Mouse (Mus musculus): Measurements from ENCODE around the gene Mmgt2. TPM values are rescaled to one million over a fixed set of nuclear protein-coding genes. Genes with fewer than 3 reads are reported as not detected.
A peak's percentile ranks its signal among the peaks of the same experiment; 100 is the strongest.

Gene Mmgt2
- polyA plus RNA-seq, 1 experiment = 47.5 TPM

GRCm38 (mm10) chr11:62608826-62609675 lies 39.4 kb upstream of the Mmgt2 start:
- no peak overlapping the region for H3K27ac ChIP-seq (ENCODE audit: control insufficient read depth, insufficient read depth, low read length)
- TF ChIP-seq POLR2A (IDR thresholded peaks at IDR 0.05; ENCODE audit: control insufficient read depth, extremely low read depth, insufficient read depth, low read length, poor library complexity) (no peak), CTCF (IDR thresholded peaks at IDR 0.05; ENCODE audit: borderline replicate concordance, control insufficient read depth, extremely low read depth, insufficient read depth, low read length, poor library complexity) (no peak)
- H3K27me3 ChIP-seq (ENCODE audit: control insufficient read depth, insufficient read depth, low read length) = no peaks in the 10 kb centered on the region
- 0 out of 2 replicates have a peak, but pooled peaks cover 3% of the 10 kb centered on the region for H3K4me1 ChIP-seq (replicated peaks; ENCODE audit: control insufficient read depth, insufficient read depth, low read length)
- WGBS = 59% methylated on average over 10 of the region's 10 CpGs
- H3K36me3 ChIP-seq (ENCODE audit: control insufficient read depth, insufficient read depth, low read length) = peaks cover 31% of the 10 kb centered on the region
- no peak overlapping the region for H3K4me3 ChIP-seq (ENCODE audit: control insufficient read depth, insufficient read depth, low read length)
- no peak for DNase-seq

DNA sequence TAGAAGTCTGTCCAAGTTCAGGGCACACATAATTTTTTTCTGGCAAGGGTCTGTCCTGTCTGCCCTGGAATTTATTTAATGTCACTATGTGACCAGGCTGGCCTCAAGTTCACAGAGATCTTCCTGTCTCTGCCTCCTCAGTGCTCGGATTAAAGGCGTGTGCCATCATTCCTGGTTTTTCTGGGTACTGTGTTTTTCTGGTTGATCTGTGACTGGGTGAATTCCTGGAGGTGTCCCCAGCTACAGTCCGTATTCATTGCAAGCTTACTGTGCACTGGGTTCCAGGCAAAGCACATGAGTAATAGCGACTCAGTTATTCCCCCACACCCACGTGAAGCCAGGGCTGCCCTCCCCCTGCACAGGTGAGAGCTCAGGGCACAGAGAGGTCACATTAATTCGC lies 38.2 kb upstream of the Mmgt2 start:
- no peak overlapping the region for H3K4me3 ChIP-seq (ENCODE audit: control insufficient read depth, insufficient read depth, low read length)
- WGBS = 93% methylated on average over 6 of the region's 6 CpGs
- no peaks in the 10 kb centered on the region for H3K4me1 ChIP-seq (replicated peaks; ENCODE audit: control insufficient read depth, insufficient read depth, low read length)
- H3K36me3 ChIP-seq (ENCODE audit: control insufficient read depth, insufficient read depth, low read length) = peaks cover 18% of the 10 kb centered on the region
- no peaks in the 10 kb centered on the region for H3K27me3 ChIP-seq (ENCODE audit: control insufficient read depth, insufficient read depth, low read length)
- TF ChIP-seq CTCF (IDR thresholded peaks at IDR 0.05; ENCODE audit: borderline replicate concordance, control insufficient read depth, extremely low read depth, insufficient read depth, low read length, poor library complexity) (no peak), POLR2A (IDR thresholded peaks at IDR 0.05; ENCODE audit: control insufficient read depth, extremely low read depth, insufficient read depth, low read length, poor library complexity) (no peak)
- no peak for DNase-seq
- no peak overlapping the region for H3K27ac ChIP-seq (ENCODE audit: control insufficient read depth, insufficient read depth, low read length)

- WGBS = 98% methylated on average over 10 of the region's 10 CpGs
- Histone ChIP-seq H3K4me3 (ENCODE audit: control insufficient read depth, insufficient read depth, low read length) (no peak overlapping the region), H3K4me1 (replicated peaks; ENCODE audit: control insufficient read depth, insufficient read depth, low read length) (no peaks in the 10 kb centered on the region), H3K27ac (ENCODE audit: control insufficient read depth, insufficient read depth, low read length) (no peak overlapping the region), H3K36me3 (ENCODE audit: control insufficient read depth, insufficient read depth, low read length) (no peaks in the 10 kb centered on the region), H3K27me3 (ENCODE audit: control insufficient read depth, insufficient read depth, low read length) (no peaks in the 10 kb centered on the region)
- DNase-seq = no peak
- no peak for TF ChIP-seq POLR2A (IDR thresholded peaks at IDR 0.05; ENCODE audit: control insufficient read depth, extremely low read depth, insufficient read depth, low read length, poor library complexity)
- no peak for TF ChIP-seq CTCF (IDR thresholded peaks at IDR 0.05; ENCODE audit: borderline replicate concordance, control insufficient read depth, extremely low read depth, insufficient read depth, low read length, poor library complexity)
These were observed 35.9 kb upstream of the Mmgt2 start for GRCm38 (mm10) chr11:62612604-62613003.

DNA sequence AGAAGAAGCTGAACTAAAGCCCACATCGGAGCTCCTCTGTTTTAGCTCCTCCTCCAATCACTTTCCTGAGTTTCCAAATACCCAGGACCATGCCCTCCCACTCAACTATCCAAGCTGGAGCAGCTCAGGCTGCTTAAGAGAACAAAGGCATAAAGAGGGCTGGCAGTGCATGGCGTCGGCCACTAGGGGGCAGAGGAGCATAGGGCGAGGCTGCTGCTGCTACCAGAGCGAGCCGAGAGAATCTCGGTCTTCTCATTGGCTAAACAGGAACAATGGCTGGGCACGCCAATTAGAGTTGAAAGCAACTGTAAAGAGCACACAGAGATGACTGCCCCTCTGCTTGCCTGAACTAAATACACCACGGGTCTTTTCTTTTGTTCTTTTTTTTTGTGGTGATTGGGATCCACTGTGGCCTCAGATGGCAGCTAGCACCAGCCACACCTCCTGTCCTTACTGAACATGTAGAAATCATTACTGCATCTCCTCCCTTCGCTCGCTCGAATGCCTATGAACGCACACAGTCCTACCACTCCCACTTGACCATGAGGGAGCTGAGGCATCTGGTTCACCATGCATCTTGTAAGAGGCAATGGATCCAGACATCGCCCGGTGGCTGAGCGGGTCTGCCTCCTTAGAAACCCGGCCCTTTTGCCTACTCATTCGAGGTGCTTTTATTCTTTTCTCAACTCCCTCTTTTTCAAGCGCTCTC lies 34.7 kb upstream of the Mmgt2 start:
- H3K4me1 ChIP-seq (replicated peaks; ENCODE audit: control insufficient read depth, insufficient read depth, low read length) = no peaks in the 10 kb centered on the region
- H3K27ac ChIP-seq (ENCODE audit: control insufficient read depth, insufficient read depth, low read length) = no peak overlapping the region
- H3K36me3 ChIP-seq (ENCODE audit: control insufficient read depth, insufficient read depth, low read length) = no peaks in the 10 kb centered on the region
- DNase-seq = peak; percentile 90
- H3K27me3 ChIP-seq (ENCODE audit: control insufficient read depth, insufficient read depth, low read length) = no peaks in the 10 kb centered on the region
- 46% methylated on average over 19 of the region's 19 CpGs for WGBS
- TF ChIP-seq POLR2A (IDR thresholded peaks at IDR 0.05; ENCODE audit: control insufficient read depth, extremely low read depth, insufficient read depth, low read length, poor library complexity) (0 out of 2 replicates have a peak, but pooled peaks have one; percentile 19), CTCF (IDR thresholded peaks at IDR 0.05; ENCODE audit: borderline replicate concordance, control insufficient read depth, extremely low read depth, insufficient read depth, low read length, poor library complexity) (peak; percentile 97)
- H3K4me3 ChIP-seq (ENCODE audit: control insufficient read depth, insufficient read depth, low read length) = no peak overlapping the region

GRCm38 (mm10) chr11:62614876-62615410 lies 33.5 kb upstream of the Mmgt2 start:
- Histone ChIP-seq H3K27ac (ENCODE audit: control insufficient read depth, insufficient read depth, low read length) (no peak overlapping the region), H3K36me3 (ENCODE audit: control insufficient read depth, insufficient read depth, low read length) (no peaks in the 10 kb centered on the region), H3K27me3 (ENCODE audit: control insufficient read depth, insufficient read depth, low read length) (no peaks in the 10 kb centered on the region), H3K4me3 (ENCODE audit: control insufficient read depth, insufficient read depth, low read length) (no peak overlapping the region), H3K4me1 (replicated peaks; ENCODE audit: control insufficient read depth, insufficient read depth, low read length) (no peaks in the 10 kb centered on the region)
- DNase-seq = no peak
- 95% methylated on average over 8 of the region's 8 CpGs for WGBS
- TF ChIP-seq CTCF (IDR thresholded peaks at IDR 0.05; ENCODE audit: borderline replicate concordance, control insufficient read depth, extremely low read depth, insufficient read depth, low read length, poor library complexity) (no peak), POLR2A (IDR thresholded peaks at IDR 0.05; ENCODE audit: control insufficient read depth, extremely low read depth, insufficient read depth, low read length, poor library complexity) (no peak)

- TF ChIP-seq POLR2A (IDR thresholded peaks at IDR 0.05; ENCODE audit: control insufficient read depth, extremely low read depth, insufficient read depth, low read length, poor library complexity) (no peak), CTCF (IDR thresholded peaks at IDR 0.05; ENCODE audit: borderline replicate concordance, control insufficient read depth, extremely low read depth, insufficient read depth, low read length, poor library complexity) (no peak)
- no peaks in the 10 kb centered on the region for H3K4me1 ChIP-seq (replicated peaks; ENCODE audit: control insufficient read depth, insufficient read depth, low read length)
- no peaks in the 10 kb centered on the region for H3K36me3 ChIP-seq (ENCODE audit: control insufficient read depth, insufficient read depth, low read length)
- no peaks in the 10 kb centered on the region for H3K27me3 ChIP-seq (ENCODE audit: control insufficient read depth, insufficient read depth, low read length)
- no peak overlapping the region for H3K4me3 ChIP-seq (ENCODE audit: control insufficient read depth, insufficient read depth, low read length)
- 97% methylated on average over 4 of the region's 4 CpGs for WGBS
- DNase-seq = no peak
- no peak overlapping the region for H3K27ac ChIP-seq (ENCODE audit: control insufficient read depth, insufficient read depth, low read length)
These were observed 33.0 kb upstream of the Mmgt2 start for GRCm38 (mm10) chr11:62615456-62615855.

All from thymus, adult 2 months (tissue).